Mouse (Mus musculus): Measurements from ENCODE around the gene Nek9.

DNA sequence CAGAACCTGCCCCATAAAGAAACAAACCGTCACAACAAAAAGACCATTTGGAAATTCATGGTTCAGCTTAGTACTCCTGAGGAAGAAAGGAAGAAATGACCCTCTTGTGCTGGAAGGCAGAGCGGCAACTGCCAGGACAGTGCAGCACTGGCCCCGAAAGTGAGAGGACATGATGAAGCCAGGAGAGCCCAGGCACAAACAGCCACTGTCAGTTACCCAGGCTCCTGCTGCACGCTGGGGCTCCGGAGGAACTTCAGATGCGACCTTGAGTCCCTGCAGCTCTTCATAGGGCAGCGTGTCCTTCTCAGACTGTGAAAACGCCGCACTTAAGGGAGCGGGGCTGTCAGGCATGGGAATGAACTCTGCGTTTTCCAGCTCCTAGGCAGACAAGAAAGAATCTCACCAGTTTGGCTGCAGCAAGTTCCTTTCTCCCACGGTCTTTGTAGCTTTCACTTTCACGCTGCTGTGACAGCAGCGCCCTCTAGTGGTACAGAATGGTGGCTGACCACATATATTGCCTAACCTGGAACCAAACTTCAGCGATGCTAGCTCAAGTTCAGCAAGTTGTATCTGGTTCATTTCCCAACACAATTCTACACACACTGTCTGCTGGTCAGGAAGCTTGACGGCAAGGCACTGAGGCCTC, 33.8 kb downstream of the Nek9 start:
- TF ChIP-seq CTCF (IDR thresholded peaks at IDR 0.05; ENCODE audit: low read depth, low read length) (peak; percentile 94), POLR2A (IDR thresholded peaks at IDR 0.05; ENCODE audit: borderline replicate concordance, low read depth, low read length) (no peak)

Measured in bone marrow macrophage, adult 2 months (primary cell).